Mouse (Mus musculus) thymus, adult 2 months (tissue): ENCODE measurements around the gene 2310039H08Rik. TPM values are rescaled to one million over a fixed set of nuclear protein-coding genes. Genes with fewer than 3 reads are reported as not detected.

Experiments
- DNase-seq: peaks from one replicate; pipeline ENCODE4 v3.0.0; 2021
- H3K27ac ChIP-seq: fragments of 200-500 bp; 2 replicates; pipeline ENCODE4 v1.5.1; 2012; ENCODE audit warnings: low read length, control low read depth; ENCODE audit not compliant: control insufficient read depth, insufficient read depth
- H3K27me3 ChIP-seq: fragments of 200-500 bp; 2 replicates; pipeline ENCODE4 v1.6.1; 2012; ENCODE audit warnings: mild to moderate bottlenecking, low read length, moderate library complexity, mixed read lengths; ENCODE audit not compliant: control insufficient read depth, insufficient read depth
- H3K36me3 ChIP-seq: fragments of 200-500 bp; 2 replicates; pipeline ENCODE4 v1.6.1; 2012; ENCODE audit warnings: mild to moderate bottlenecking, low read length, moderate library complexity; ENCODE audit not compliant: control insufficient read depth, insufficient read depth
- H3K4me1 ChIP-seq: fragments of 200-500 bp; replicated peaks from 2 replicates; pipeline ENCODE4 v1.6.1; 2012; ENCODE audit warnings: low read length; ENCODE audit not compliant: control insufficient read depth, insufficient read depth
- H3K4me3 ChIP-seq: fragments of 200-500 bp; 2 replicates; pipeline ENCODE4 v1.5.1; 2012; ENCODE audit warnings: mild to moderate bottlenecking, low read length, control low read depth, moderate library complexity; ENCODE audit not compliant: control insufficient read depth, insufficient read depth
- CTCF ChIP-seq: fragments of 200-500 bp; IDR thresholded peaks from 2 replicates; pipeline ENCODE4 v1.5.1; 2012; ENCODE audit warnings: mild to moderate bottlenecking, control low read depth, low read length, moderate library complexity, borderline replicate concordance; ENCODE audit not compliant: control insufficient read depth, poor library complexity, insufficient read depth; ENCODE audit errors: extremely low read depth
- POLR2A ChIP-seq: fragments of 200-500 bp; IDR thresholded peaks from 2 replicates; pipeline ENCODE4 v1.6.1; 2012; ENCODE audit warnings: mild to moderate bottlenecking, low read length, control low read depth, moderate library complexity; ENCODE audit not compliant: control insufficient read depth, poor library complexity, insufficient read depth; ENCODE audit errors: extremely low read depth
- WGBS: fragments of 180-500 bp; shearing (Covaris S2); methylation state at CpG from one replicate; pipeline ENCODE4 v1.1.7; 2018; 5-methylcytosine and 5-hydroxymethylcytosine counted together
- polyA plus RNA-seq: library from polyadenylated mRNA; depleted of rRNA; stranded (reverse); fragments of >200 nt; gene quantifications from 2 replicates; pipeline ENCODE4 v1.2.3, GENCODE M21; 2012

The 2310039H08Rik gene
- polyA plus RNA-seq, 1 experiment = 106 TPM

- no peak for DNase-seq
- H3K27ac ChIP-seq = no peak overlapping the region
- H3K4me1 ChIP-seq = no peaks in the 10 kb centered on the region
- H3K27me3 ChIP-seq = no peaks in the 10 kb centered on the region
- 96% methylated on average over 9 of the region's 9 CpGs for WGBS
- TF ChIP-seq CTCF (no peak), POLR2A (no peak)
- H3K4me3 ChIP-seq = no peak overlapping the region
- H3K36me3 ChIP-seq = peaks cover 28% of the 10 kb centered on the region
These were observed 29.4 kb upstream of the 2310039H08Rik start for GRCm38 (mm10) chr17:46742986-46743385.

GRCm38 (mm10) chr17:46745506-46745905, 26.9 kb upstream of the 2310039H08Rik start:
- H3K4me3 ChIP-seq = no peak overlapping the region
- H3K27me3 ChIP-seq = no peaks in the 10 kb centered on the region
- peaks cover 28% of the 10 kb centered on the region for H3K36me3 ChIP-seq
- no peak overlapping the region for H3K27ac ChIP-seq
- WGBS = 100% methylated on average over 2 of the region's 2 CpGs
- TF ChIP-seq CTCF = no peak
- no peak for TF ChIP-seq POLR2A
- DNase-seq = no peak
- H3K4me1 ChIP-seq = no peaks in the 10 kb centered on the region; the same call in 1 of the 2 replicates

- no peak for TF ChIP-seq CTCF
- TF ChIP-seq POLR2A = no peak
- Histone ChIP-seq H3K27me3 (no peaks in the 10 kb centered on the region), H3K36me3 (peaks cover 24% of the 10 kb centered on the region), H3K4me1 (peaks cover 5% of the 10 kb centered on the region), H3K27ac (no peak overlapping the region), H3K4me3 (no peak overlapping the region)
- no peak for DNase-seq
- WGBS = 87% methylated on average over 8 of the region's 8 CpGs
These were observed 25.2 kb upstream of the 2310039H08Rik start for GRCm38 (mm10) chr17:46747234-46747633.

GRCm38 (mm10) chr17:46747806-46748205, 24.6 kb upstream of the 2310039H08Rik start:
- H3K4me1 ChIP-seq = peaks cover 5% of the 10 kb centered on the region
- no peak overlapping the region for H3K27ac ChIP-seq
- 98% methylated on average over 2 of the region's 2 CpGs for WGBS
- TF ChIP-seq CTCF = no peak
- TF ChIP-seq POLR2A = no peak
- no peaks in the 10 kb centered on the region for H3K27me3 ChIP-seq
- peaks cover 21% of the 10 kb centered on the region for H3K36me3 ChIP-seq
- no peak overlapping the region for H3K4me3 ChIP-seq
- DNase-seq = no peak

- TF ChIP-seq CTCF (no peak), POLR2A (no peak)
- H3K4me1 ChIP-seq = peaks cover 5% of the 10 kb centered on the region
- 88% methylated on average over 5 of the region's 5 CpGs for WGBS
- H3K4me3 ChIP-seq = no peak overlapping the region
- no peak for DNase-seq
- H3K27ac ChIP-seq = no peak overlapping the region
- no peaks in the 10 kb centered on the region for H3K27me3 ChIP-seq
- H3K36me3 ChIP-seq = peaks cover 13% of the 10 kb centered on the region
These were observed 23.2 kb upstream of the 2310039H08Rik start for GRCm38 (mm10) chr17:46749282-46749681.

GRCm38 (mm10) chr17:46750580-46750979, 21.9 kb upstream of the 2310039H08Rik start:
- peak overlapping the region; percentile 56; the same call in 1 of the 2 replicates for H3K27ac ChIP-seq
- no peaks in the 10 kb centered on the region for H3K27me3 ChIP-seq
- peaks cover 5% of the 10 kb centered on the region for H3K4me1 ChIP-seq
- no peak for TF ChIP-seq CTCF
- TF ChIP-seq POLR2A = no peak
- 48% methylated on average over 4 of the region's 4 CpGs for WGBS
- DNase-seq = no peak
- peaks cover 5% of the 10 kb centered on the region for H3K36me3 ChIP-seq
- peak overlapping the region; percentile 20; the same call in 1 of the 2 replicates for H3K4me3 ChIP-seq
